Mouse (Mus musculus): ENCODE results near the gene Samd13.

DNA sequence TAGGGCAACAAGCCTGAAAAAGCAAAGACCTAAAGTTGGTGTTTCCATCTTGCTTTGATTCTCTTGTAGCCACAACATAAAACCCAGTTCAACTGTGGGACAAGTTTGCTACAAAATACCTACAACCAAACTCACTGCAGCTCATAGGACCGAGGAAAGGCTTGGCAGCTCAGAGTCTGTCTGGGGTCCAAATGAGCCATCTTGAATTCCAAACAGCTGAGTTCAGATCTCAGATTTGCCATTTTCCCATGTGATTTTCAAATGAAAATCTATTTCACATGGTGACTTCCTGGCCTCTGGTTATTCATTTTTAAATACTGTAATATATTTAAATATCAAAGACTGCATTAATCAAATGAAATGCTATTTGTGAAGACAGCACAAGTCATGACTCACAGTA lies 10.3 kb downstream of the Samd13 start:
- TF ChIP-seq GATA1 (IDR thresholded peaks at IDR 0.05; ENCODE audit: borderline replicate concordance, low read length), result no peak
- no peak for TF ChIP-seq FLI1 (IDR thresholded peaks at IDR 0.05; ENCODE audit: low read length)

Measured in megakaryocyte, embryonic 14.5 days (primary cell).